In genomic region chr16:94919177-94919576, GRCm38 (mm10) we compare ENCODE assay signal across 17 mouse cellular contexts.
DNase-seq lines count a peak whose midpoint lies in the region; ATAC-seq lines count a peak whose summit lies in the region.
"Had no signal": no experiment of that assay in that cellular context is flagged by ENCODE, and none has a peak within 500 bp of the region (broad histone marks: within the 10 kb centered on the region; RNA-seq: fewer than 3 reads in every experiment).

No protein-coding gene starts in this region.

- H3K36me3 ChIP-seq in forebrain, embryonic 14.5 days (ENCODE audit: control insufficient read depth, insufficient read depth, low read length), result no peaks in the 10 kb centered on the region
- H3K36me3 ChIP-seq in midbrain, embryonic 15.5 days (replicated peaks), result no peaks in the 10 kb centered on the region
- H3K36me3 ChIP-seq: G1E; heart, embryonic 13.5 days; kidney, embryonic 15.5 days; liver, embryonic 13.5 days had no signal

- WGBS in forebrain, embryonic 14.5 days, result 6% methylated on average over 5 of the region's 5 CpGs
- 25% methylated on average over 5 of the region's 5 CpGs for WGBS in midbrain, embryonic 15.5 days

- H3K27ac ChIP-seq in forebrain, embryonic 14.5 days (ENCODE audit: low read depth, low read length), result no peak overlapping the region
- H3K27ac ChIP-seq in midbrain, embryonic 15.5 days, result peak overlapping the region; percentile 25; the same call in 1 of the 2 replicates
- H3K27ac ChIP-seq: heart, embryonic 13.5 days; kidney, embryonic 15.5 days; liver, embryonic 13.5 days had no signal

- no peak overlapping the region for H3K4me2 ChIP-seq in forebrain, embryonic 14.5 days (ENCODE audit: low read length)
- H3K4me2 ChIP-seq in midbrain, embryonic 15.5 days, result no peak overlapping the region
- H3K4me2 ChIP-seq: heart, embryonic 13.5 days; kidney, embryonic 15.5 days; liver, embryonic 13.5 days had no signal

- H3K9ac ChIP-seq in forebrain, embryonic 14.5 days (ENCODE audit: low read length), result no peak overlapping the region
- H3K9ac ChIP-seq in midbrain, embryonic 15.5 days, result no peak overlapping the region
- H3K9ac ChIP-seq: heart, embryonic 13.5 days; kidney, embryonic 15.5 days; liver, embryonic 13.5 days had no signal

- no peak overlapping the region for H3K4me3 ChIP-seq in forebrain, embryonic 14.5 days (ENCODE audit: low read depth, low read length)
- no peak overlapping the region for H3K4me3 ChIP-seq in midbrain, embryonic 15.5 days
- H3K4me3 ChIP-seq: heart, embryonic 13.5 days; kidney, embryonic 15.5 days; liver, embryonic 13.5 days; myocyte had no signal

- peaks cover 7% of the 10 kb centered on the region for H3K4me1 ChIP-seq in forebrain, embryonic 14.5 days (ENCODE audit: control insufficient read depth, insufficient read depth, low read length)
- peaks cover 11% of the 10 kb centered on the region for H3K4me1 ChIP-seq in midbrain, embryonic 15.5 days
- H3K4me1 ChIP-seq: heart, embryonic 13.5 days; kidney, embryonic 15.5 days; liver, embryonic 13.5 days had no signal

- DNase-seq in layer of hippocampus, adult 8-10 months (ENCODE audit: low spot score in 2 of 2), result peak; percentile 44 to 49
- no peak for DNase-seq in layer of hippocampus, adult 9-10 months (ENCODE audit: low spot score)
- DNase-seq in brain, embryonic 18.5 days (ENCODE audit: low read depth, low spot score), result peak; percentile 30
- peak; percentile 72 for DNase-seq in forebrain, embryonic 14.5 days (ENCODE audit: low spot score)
- DNase-seq in kidney, adult 18-20 months, result no peak
- no peak for DNase-seq in cerebellum, adult 18-20 months
- DNase-seq: adrenal gland, adult 8-10 months; cerebellum, postnatal 10 days; left cerebral cortex, postnatal 4 days; liver, embryonic 13.5 days; thymus, adult 18-20 months had no signal

- peak; percentile 72; the same call in 1 of the 2 replicates for ATAC-seq in forebrain, embryonic 14.5 days
- ATAC-seq in midbrain, embryonic 15.5 days (replicated peaks), result peak; percentile 91
- ATAC-seq: lung, postnatal 0 days had no signal

- no peaks in the 10 kb centered on the region for H3K27me3 ChIP-seq in forebrain, embryonic 14.5 days (replicated peaks; ENCODE audit: control insufficient read depth, insufficient read depth, low read length)
- H3K27me3 ChIP-seq in midbrain, embryonic 15.5 days (replicated peaks), result no peaks in the 10 kb centered on the region
- H3K27me3 ChIP-seq: heart, embryonic 13.5 days; kidney, embryonic 15.5 days; liver, embryonic 13.5 days had no signal

- H3K9me3 ChIP-seq in forebrain, embryonic 14.5 days (replicated peaks; ENCODE audit: control insufficient read depth, low read length), result no peaks in the 10 kb centered on the region
- no peaks in the 10 kb centered on the region for H3K9me3 ChIP-seq in midbrain, embryonic 15.5 days
- H3K9me3 ChIP-seq: G1E; heart, embryonic 13.5 days; kidney, embryonic 15.5 days; liver, embryonic 13.5 days had no signal

Comparison
In these comparisons a context has a peak if more than half of its experiments do, and no peak if none do; other contexts are left out.
1. DNase-seq: peak in layer of hippocampus, adult 8-10 months (2 of 2), brain, embryonic 18.5 days (single experiment) and forebrain, embryonic 14.5 days (single experiment); none in layer of hippocampus, adult 9-10 months (single experiment), kidney, adult 18-20 months (single experiment) and cerebellum, adult 18-20 months (0 of 2).